Mouse (Mus musculus): Measurements from ENCODE around the gene Slc7a7.
A peak's percentile ranks its signal among the peaks of the same experiment; 100 is the strongest.

- peak; percentile 45 to 68 (median 60) for TF ChIP-seq CTCF (IDR thresholded peaks at IDR 0.05 in 2 of 3, conservative IDR thresholded peaks at IDR 0.05 in 1 of 3; ENCODE audit: control insufficient read depth in 1 of 3, insufficient read depth in 1 of 3, low read depth in 2 of 3, low read length in 3 of 3, poor library complexity in 1 of 3, severe bottlenecking in 1 of 3)
- TF ChIP-seq ETS1 (IDR thresholded peaks at IDR 0.05; ENCODE audit: low read depth, low read length): no peak
- no peak for TF ChIP-seq KAT2A (conservative IDR thresholded peaks at IDR 0.05; ENCODE audit: low read depth, low read length)
- TF ChIP-seq USF1 (IDR thresholded peaks at IDR 0.05; ENCODE audit: low read depth, low read length): peak; percentile 14; the same call in 1 of the 2 replicates
- no peak for TF ChIP-seq MEF2A (IDR thresholded peaks at IDR 0.05; ENCODE audit: extremely low read depth, insufficient replicate concordance, low read depth, low read length, poor library complexity, severe bottlenecking)
- no peak for TF ChIP-seq EP300 (IDR thresholded peaks at IDR 0.05; ENCODE audit: low read depth in 1 of 2, low read length in 2 of 2)
- no peak for TF ChIP-seq BHLHE40 (IDR thresholded peaks at IDR 0.05; ENCODE audit: borderline replicate concordance, low read depth, low read length)
- no peak for TF ChIP-seq POLR2A (IDR thresholded peaks at IDR 0.05; ENCODE audit: control insufficient read depth in 1 of 2, insufficient read depth in 1 of 2, low read depth in 1 of 2, low read length in 2 of 2, poor library complexity in 1 of 2)
- no peak for TF ChIP-seq TAL1 (IDR thresholded peaks at IDR 0.05; ENCODE audit: low read length)
- no peak for TF ChIP-seq ZNF384 (IDR thresholded peaks at IDR 0.05; ENCODE audit: low read depth, low read length)
- no peak for TF ChIP-seq CHD1 (IDR thresholded peaks at IDR 0.05; ENCODE audit: low read depth, low read length)
- TF ChIP-seq ELF1 (IDR thresholded peaks at IDR 0.05; ENCODE audit: low read depth, low read length): no peak
These were observed 63.2 kb downstream of the Slc7a7 start for GRCm38 (mm10) chr14:54354406-54354805.
